Mouse (Mus musculus) liver, embryonic 11.5 days (tissue): ENCODE results near the gene Asap2. TPM values are rescaled to one million over a fixed set of nuclear protein-coding genes. Genes with fewer than 3 reads are reported as not detected.
"Not testable (repeated sequence)": the region's sequence is repeated elsewhere in the genome, so short reads cannot be mapped to it uniquely, and the experiment has no call there.

ENCODE experiments used
- ATAC-seq: fragments of 200-750 bp; cut with Nextera tagmentation; replicated peaks from 2 replicates; pipeline ENCODE4 v1.8.0; 2017; ENCODE audit warnings: moderate number of reproducible peaks, mild to moderate bottlenecking, moderate TSS enrichment, moderate library complexity; ENCODE audit not compliant: low FRiP score
- DNase-seq: peaks from one replicate; pipeline ENCODE4 v3.0.0-alpha.2; 2017; ENCODE audit warnings: low spot score
- H3K27ac ChIP-seq: fragments of 300-500 bp; sonication (generic); 2 replicates; pipeline ENCODE4 v1.5.1; 2014; ENCODE audit warnings: mild to moderate bottlenecking, low read depth, low read length, control low read depth
- H3K27me3 ChIP-seq: fragments of 300-500 bp; sonication (generic); replicated peaks from 2 replicates; pipeline ENCODE4 v1.6.1; 2014; ENCODE audit warnings: low read length, mixed read lengths; ENCODE audit not compliant: control insufficient read depth, insufficient read depth
- H3K36me3 ChIP-seq: fragments of 300-500 bp; sonication (generic); 2 replicates; pipeline ENCODE4 v1.6.1; 2014; ENCODE audit warnings: mild to moderate bottlenecking, low read length, moderate library complexity, mixed read lengths; ENCODE audit not compliant: control insufficient read depth, insufficient read depth
- H3K4me1 ChIP-seq: fragments of 300-500 bp; sonication (generic); replicated peaks from 2 replicates; pipeline ENCODE4 v1.6.1; 2014; ENCODE audit warnings: low read length, mixed read lengths; ENCODE audit not compliant: control insufficient read depth, insufficient read depth
- H3K4me2 ChIP-seq: fragments of 300-500 bp; sonication (generic); 2 replicates; pipeline ENCODE4 v1.6.1; 2014; ENCODE audit warnings: mild to moderate bottlenecking, control low read depth, moderate library complexity
- H3K4me3 ChIP-seq: fragments of 300-500 bp; sonication (generic); 2 replicates; pipeline ENCODE4 v1.5.1; 2014; ENCODE audit warnings: low read depth, low read length, control low read depth
- H3K9ac ChIP-seq: fragments of 300-500 bp; sonication (generic); 2 replicates; pipeline ENCODE4 v1.6.1; 2014; ENCODE audit warnings: low read depth, low read length, control low read depth
- H3K9me3 ChIP-seq: fragments of 300-500 bp; sonication (generic); 2 replicates; pipeline ENCODE4 v1.6.1; 2016; ENCODE audit warnings: low read length, inconsistent platforms, mixed read lengths; ENCODE audit not compliant: control insufficient read depth
- WGBS: fragments of 180-500 bp; shearing (Covaris S2); extraction: QIAGEN DNeasy Blood & Tissue Kit; methylation state at CpG from one replicate; pipeline ENCODE4 v1.1.7; 2014; 5-methylcytosine and 5-hydroxymethylcytosine counted together
- polyA plus RNA-seq: library from polyadenylated mRNA; unstranded; fragments of >200 nt; fragmentation: Nextera tagmentation; extraction: Ambion mirVana; gene quantifications from 2 replicates; pipeline ENCODE4 v1.2.1, GENCODE M21; 2014

The Asap2 gene
- polyA plus RNA-seq, 1 experiment from 2014 or later, result 5.9 TPM

DNA sequence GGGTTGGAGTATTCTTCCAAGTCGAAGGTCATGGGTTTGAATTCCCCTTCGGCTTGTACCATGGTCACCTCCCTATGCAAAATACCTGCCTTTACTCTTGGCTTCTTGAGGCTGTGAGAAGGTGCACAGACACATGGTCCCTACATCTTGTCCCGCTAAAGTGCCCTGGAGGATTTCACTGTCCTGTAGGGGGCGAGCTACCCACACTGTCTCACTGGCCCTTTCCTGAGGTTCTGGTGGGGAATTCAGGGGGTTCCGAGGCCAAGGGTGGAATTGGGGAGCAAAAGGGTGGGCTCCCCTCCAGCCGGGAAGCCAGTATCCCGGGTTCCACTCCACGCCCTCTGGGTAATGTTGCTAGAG, 120.8 kb downstream of the Asap2 start:
- not testable (repeated sequence) for DNase-seq, H3K9me3 ChIP-seq, H3K27me3 ChIP-seq, H3K27ac ChIP-seq, H3K4me1 ChIP-seq, H3K36me3 ChIP-seq
- peak overlapping the region; percentile 76 for H3K4me3 ChIP-seq
- 4% methylated on average over 8 of the region's 8 CpGs for WGBS
- peak overlapping the region; percentile 32; the same call in 1 of the 2 replicates for H3K9ac ChIP-seq
- peak; percentile 79 for ATAC-seq
- H3K4me2 ChIP-seq, result peak overlapping the region; percentile 88

- ATAC-seq, result peak; percentile 100
- Histone ChIP-seq H3K4me2 (peak overlapping the region; percentile 88), H3K36me3 (no peaks in the 10 kb centered on the region), H3K27ac (no peak overlapping the region), H3K4me1 (no peaks in the 10 kb centered on the region; the same call in 1 of the 2 replicates), H3K27me3 (no peaks in the 10 kb centered on the region), H3K9me3 (no peaks in the 10 kb centered on the region), H3K4me3 (peak overlapping the region; percentile 76), H3K9ac (peak overlapping the region; percentile 74)
- WGBS, result 0% methylated on average over 87 of the region's 118 CpGs
- DNase-seq, result peak; percentile 82
Observed at GRCm38 (mm10) chr12:21111476-21112452, 121.5 kb downstream of the Asap2 start.

DNA sequence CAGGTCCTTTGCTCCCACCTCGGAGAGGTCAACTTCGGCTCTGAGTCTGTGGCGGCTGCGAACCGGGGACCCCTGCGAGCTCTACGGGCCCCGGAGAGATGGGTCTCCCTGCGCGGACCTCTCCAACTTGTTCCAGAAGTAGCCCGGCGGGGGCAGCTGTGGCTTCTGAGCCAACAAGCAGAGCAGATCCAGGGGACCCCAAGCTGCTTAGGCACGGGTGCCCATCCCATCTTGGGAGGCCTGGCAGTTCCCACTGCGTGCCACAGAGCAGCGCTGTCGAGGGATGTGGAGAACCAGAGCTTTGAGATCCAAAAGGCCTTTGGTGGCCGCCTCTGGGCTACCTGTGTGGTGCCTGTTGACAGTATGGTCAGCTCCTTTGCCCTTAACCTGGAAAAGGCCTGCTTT, 122.2 kb downstream of the Asap2 start:
- Histone ChIP-seq H3K4me2 (peak overlapping the region; percentile 88), H3K4me3 (peak overlapping the region; percentile 76), H3K27ac (no peak overlapping the region), H3K27me3 (no peaks in the 10 kb centered on the region), H3K36me3 (no peaks in the 10 kb centered on the region), H3K9ac (peak overlapping the region; percentile 74), H3K4me1 (no peaks in the 10 kb centered on the region; the same call in 1 of the 2 replicates), H3K9me3 (no peaks in the 10 kb centered on the region)
- WGBS, result 1% methylated on average over 17 of the region's 17 CpGs
- DNase-seq (peak; percentile 65), ATAC-seq (no peak)

DNA sequence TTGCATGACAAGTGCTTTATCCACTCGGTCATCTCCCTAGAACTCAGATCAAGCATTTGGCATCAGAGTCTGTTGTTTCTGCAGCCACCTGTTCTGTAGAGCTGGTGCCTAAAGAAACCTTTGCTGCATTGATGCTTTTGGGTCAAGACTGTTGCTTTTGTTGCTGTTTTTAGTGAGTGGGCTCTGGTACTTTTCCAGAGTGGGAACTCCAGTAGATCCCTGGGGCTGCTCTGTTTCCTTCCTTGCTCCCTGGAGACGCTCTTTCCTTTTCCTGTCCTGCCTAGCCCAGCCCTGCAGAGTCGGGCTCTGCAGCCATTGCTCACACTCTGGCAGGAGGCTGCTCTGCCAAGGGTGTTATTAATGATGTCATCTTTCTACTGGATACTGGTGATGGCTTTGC, 129.2 kb downstream of the Asap2 start:
- Histone ChIP-seq H3K4me1 (peaks cover 8% of the 10 kb centered on the region), H3K9me3 (no peaks in the 10 kb centered on the region), H3K36me3 (no peaks in the 10 kb centered on the region), H3K27ac (no peak overlapping the region), H3K4me3 (no peak overlapping the region), H3K27me3 (no peaks in the 10 kb centered on the region), H3K9ac (no peak overlapping the region), H3K4me2 (no peak overlapping the region)
- DNase-seq (no peak), ATAC-seq (no peak)
- 54% methylated on average over 3 of the region's 3 CpGs for WGBS

DNA sequence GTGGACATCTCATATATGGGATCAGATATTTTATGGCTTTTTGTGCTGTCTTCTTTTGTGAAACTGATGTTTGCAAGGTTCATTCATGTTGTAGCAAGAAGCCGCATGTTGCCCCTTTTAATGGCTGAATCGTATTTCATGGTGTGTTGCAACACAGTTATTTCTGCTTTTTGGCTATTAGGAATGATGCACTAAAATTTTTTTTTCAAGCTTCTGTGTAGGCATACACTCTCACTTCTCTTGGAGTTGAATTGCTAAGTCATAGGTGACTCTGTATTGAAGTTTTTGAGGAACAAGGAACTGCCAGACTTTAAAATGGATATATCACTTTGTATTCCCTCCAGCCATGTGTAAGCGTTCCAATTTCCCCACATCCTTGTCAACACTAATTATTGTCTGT, 132.6 kb downstream of the Asap2 start:
- no peak overlapping the region for H3K4me3 ChIP-seq

DNA sequence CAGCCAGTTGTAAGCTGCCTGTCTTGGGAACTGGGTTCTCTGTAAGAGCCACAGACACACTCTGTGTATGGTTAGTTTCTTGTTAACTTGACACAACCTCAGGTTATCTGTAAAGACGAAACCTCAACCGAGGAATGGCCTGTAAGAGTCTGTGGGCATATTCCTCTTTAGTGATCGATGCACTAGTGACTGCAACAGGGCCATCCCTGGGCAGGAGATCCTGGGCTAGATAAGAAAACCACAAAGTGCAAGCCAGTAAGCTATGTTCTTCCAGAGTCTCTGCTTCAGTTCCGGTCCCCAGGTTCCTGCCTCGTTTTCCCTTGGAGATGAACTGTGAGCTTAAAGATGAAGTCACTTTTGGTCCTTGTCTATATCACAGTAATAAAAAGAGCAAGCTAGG, 133.4 kb downstream of the Asap2 start:
- Histone ChIP-seq H3K27me3 (no peaks in the 10 kb centered on the region), H3K9me3 (no peaks in the 10 kb centered on the region), H3K36me3 (no peaks in the 10 kb centered on the region), H3K4me3 (no peak overlapping the region), H3K4me1 (peaks cover 25% of the 10 kb centered on the region), H3K27ac (no peak overlapping the region), H3K9ac (no peak overlapping the region), H3K4me2 (no peak overlapping the region)
- ATAC-seq (no peak), DNase-seq (peak; percentile 27)
- WGBS, result 35% methylated on average over 5 of the region's 5 CpGs

More for the DNA sequence above, 132.6 kb downstream of the Asap2 start:
- Histone ChIP-seq H3K9ac (no peak overlapping the region), H3K4me1 (peaks cover 20% of the 10 kb centered on the region), H3K27me3 (no peaks in the 10 kb centered on the region), H3K36me3 (no peaks in the 10 kb centered on the region), H3K27ac (no peak overlapping the region), H3K9me3 (no peaks in the 10 kb centered on the region), H3K4me2 (no peak overlapping the region)
- DNase-seq (peak; percentile 1), ATAC-seq (no peak)
- WGBS, result 79% methylated on average over 3 of the region's 3 CpGs

DNA sequence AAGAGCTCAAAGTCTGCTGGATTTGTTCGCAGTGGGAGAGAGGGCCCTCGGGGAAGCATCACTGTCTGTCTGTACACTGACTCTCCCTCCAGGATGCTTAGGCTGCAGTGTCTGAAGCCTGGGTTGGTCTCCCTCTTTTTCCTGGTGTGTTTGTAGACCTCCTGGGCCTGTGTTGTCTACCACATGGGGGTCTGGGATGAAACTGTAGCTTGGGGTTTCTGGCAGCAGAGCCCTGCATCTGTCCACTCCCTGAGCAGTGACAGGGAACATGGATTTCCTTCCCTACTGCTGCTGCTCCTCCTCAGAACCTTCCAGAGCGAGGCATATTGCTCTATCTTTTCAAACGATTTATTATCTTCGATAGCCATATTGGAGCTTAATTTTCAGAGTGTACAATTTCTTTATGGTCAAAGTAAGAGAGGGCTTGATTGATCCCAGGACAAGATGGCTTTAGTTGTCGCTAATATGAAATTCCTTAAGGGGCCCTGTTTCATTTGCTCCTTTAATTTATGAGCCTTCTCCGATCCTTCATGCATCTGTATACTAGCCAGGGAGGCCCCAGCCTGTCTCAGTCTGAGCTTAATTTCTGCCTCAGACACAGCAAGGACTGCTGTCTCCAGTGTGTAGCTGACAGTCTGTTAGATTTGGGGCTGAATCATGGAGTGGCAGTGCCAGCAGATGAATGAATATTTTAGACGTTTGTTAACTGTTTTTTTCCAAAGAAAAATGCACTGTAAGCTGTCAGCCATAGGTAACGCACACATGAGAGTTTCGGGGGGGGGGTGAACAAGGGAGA, 135.6 kb downstream of the Asap2 start:
- no peak overlapping the region for H3K27ac ChIP-seq
- no peak overlapping the region for H3K4me2 ChIP-seq
- no peaks in the 10 kb centered on the region for H3K9me3 ChIP-seq
- H3K27me3 ChIP-seq, result no peaks in the 10 kb centered on the region
- no peak overlapping the region for H3K9ac ChIP-seq
- ATAC-seq (no peak), DNase-seq (no peak)
- peaks cover 46% of the 10 kb centered on the region for H3K4me1 ChIP-seq
- H3K36me3 ChIP-seq, result no peaks in the 10 kb centered on the region
- WGBS, result 68% methylated on average over 10 of the region's 10 CpGs
- H3K4me3 ChIP-seq, result no peak overlapping the region

DNA sequence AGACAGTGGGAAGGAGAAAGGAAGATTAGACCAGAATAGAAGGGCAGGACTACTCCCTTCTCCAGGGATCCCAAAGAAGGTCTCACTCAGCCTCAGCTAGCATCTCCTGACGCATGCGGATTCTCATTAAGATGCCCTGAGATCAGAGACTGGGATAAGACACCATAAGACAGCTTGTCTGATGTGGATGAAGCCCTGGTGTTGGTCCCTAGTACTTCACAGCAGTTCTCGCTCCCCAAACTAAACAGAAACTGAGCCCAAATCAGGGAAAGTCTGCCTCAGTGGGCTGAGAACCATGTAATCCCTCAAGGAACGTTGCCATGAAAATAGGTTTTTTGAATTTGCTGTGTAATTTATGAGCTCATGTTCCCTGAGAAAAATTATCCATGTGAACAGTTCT, 136.3 kb downstream of the Asap2 start:
- WGBS, result 82% methylated on average over 4 of the region's 4 CpGs
- no peak for DNase-seq
- no peak overlapping the region for H3K27ac ChIP-seq

More for the DNA sequence above, 136.3 kb downstream of the Asap2 start:
- H3K27me3 ChIP-seq, result no peaks in the 10 kb centered on the region
- no peak for ATAC-seq
- H3K4me3 ChIP-seq, result no peak overlapping the region
- no peak overlapping the region for H3K4me2 ChIP-seq
- peaks cover 52% of the 10 kb centered on the region for H3K4me1 ChIP-seq
- H3K36me3 ChIP-seq, result no peaks in the 10 kb centered on the region
- no peaks in the 10 kb centered on the region for H3K9me3 ChIP-seq
- H3K9ac ChIP-seq, result no peak overlapping the region
